Mouse (Mus musculus) cerebellum, adult 9-10 months (tissue): ENCODE data around the gene Map3k4.

Experiments used
- DNase-seq: peaks from one replicate; pipeline ENCODE4 v3.0.0; 2022

The Map3k4 gene

DNA sequence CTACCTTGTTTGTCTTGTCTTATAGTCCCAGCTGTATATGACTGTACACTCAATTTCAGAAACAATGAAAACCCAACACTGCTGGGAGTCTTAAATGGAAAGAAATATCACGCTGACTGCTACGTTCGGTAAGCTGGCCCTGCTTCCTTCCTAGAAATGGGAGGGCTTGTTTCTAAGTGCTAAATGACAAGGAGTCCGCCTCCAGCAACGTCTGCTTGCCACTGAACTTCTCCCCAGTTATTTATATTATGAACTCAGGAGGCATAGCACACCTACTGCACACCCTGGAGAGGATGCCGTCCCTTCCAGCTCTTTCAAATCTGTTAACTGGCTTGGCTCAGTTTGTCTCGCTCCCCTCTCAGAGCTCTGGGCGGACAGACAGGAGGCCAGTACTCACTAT is 105.2 kb downstream of the Map3k4 start:
- no peak for DNase-seq

DNA sequence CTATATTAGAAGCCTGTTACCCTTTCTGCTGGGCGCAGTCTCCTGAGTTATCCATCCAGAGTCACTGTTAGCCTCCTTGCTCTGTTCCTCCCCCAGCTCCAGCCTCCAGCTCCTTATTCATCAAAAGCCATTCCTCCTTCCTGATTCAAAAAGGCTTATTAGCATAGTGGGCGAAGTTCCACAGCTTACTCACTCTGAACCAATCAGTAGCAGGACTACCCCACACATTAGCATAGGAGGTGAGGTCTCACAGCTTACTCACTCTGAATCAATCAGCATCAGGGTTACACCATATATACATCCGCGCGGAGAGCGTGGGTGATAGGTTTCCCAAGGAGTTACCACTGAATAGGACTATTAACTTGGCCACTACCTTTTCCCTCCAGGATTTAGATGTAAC is 106.3 kb downstream of the Map3k4 start:
- DNase-seq = no peak

- no peak for DNase-seq
Observed at GRCm38 (mm10) chr17:12211890-12212289, 106.7 kb downstream of the Map3k4 start.

DNA sequence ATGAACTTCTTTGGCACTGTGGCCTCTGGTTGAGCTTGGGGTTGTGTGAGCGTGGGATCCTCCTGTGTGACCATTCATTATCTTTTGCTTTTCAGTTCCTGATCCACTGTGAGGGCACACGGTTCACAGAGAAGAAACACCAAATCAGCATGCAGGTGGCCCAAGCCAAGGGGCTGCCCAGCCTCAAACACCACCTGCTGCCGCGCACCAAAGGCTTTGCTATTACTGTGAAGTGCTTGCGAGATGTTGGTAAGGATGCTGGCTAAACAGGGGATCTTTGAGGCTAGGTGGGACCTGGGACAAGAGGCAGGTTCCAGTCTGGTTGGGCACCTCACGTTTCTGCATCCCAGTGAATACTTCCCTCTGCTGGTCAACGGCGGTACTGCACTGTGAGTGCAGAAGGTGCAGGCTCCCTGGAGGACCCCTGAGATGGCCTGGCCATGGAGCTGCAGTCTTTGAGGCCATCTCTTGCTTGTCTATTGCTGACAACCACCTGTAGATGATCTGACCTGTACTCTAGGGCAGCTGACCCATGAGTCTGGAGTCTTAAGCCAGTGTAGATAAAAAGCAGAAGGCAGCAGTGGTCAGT is 108.0 kb downstream of the Map3k4 start:
- peak; percentile 85 for DNase-seq

DNA sequence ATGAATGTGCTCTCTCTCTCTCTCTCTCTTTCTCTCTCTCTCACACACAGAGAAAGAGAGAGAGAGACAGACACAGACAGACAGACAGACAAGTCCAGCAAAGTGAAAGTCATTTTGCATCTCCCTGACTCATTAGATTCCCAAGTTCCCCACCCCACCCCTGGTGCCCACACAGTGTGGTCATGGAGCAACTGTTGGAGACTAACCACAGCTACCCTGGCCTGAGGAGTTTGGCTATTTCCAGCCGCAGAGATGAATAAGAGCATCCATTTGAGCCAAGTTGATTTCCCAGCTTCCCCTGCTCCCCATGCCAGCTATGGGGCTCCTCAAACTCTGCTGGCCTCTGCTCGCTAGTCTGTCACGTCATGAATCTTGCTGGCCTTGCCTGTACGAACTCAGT is 109.1 kb downstream of the Map3k4 start:
- no peak for DNase-seq

DNA sequence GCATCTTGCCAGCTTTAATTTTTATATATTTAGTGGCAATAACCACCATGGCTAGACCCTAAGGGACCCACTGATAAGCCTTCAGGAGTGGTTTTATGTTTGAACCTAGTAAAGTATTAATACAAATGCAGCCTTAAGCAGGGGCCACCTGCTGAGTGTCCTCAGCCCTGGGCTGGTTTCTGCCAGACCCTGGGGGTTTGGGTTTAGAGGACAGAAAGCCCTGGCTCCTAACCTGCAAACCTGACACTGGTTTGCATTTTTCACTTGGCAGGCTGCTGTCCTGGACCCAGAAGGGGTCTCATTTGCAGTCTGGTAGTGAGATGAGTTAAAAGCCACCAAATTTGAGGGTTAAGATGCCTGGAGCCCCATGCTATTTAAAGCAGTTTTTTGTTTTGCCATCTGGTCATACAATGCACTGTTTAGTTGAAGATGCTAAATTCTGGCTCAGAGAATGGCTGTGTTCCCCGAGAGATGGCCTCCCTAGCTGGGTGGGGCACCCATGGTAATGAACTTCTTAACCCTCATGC is 111.5 kb downstream of the Map3k4 start:
- no peak for DNase-seq

DNA sequence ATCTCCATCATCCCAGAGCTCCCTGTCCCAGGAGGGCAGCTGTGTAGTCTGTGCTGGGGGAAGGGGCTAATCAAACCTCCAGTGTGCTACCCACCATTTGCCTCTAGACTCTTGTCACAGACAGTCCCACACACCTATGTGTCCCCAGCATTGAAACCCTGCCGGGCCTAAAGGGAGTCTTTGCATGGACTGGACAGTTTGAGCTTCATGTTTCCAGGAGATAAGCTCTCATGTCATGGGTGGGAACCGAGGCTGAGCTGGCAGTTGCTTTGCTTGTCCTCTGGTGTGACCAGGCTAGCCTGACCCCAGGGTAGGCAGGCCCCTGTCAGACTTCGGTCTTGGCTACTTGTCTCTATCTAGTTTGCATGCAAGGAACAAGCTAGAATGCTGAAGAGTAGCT is 112.3 kb downstream of the Map3k4 start:
- DNase-seq = no peak

DNA sequence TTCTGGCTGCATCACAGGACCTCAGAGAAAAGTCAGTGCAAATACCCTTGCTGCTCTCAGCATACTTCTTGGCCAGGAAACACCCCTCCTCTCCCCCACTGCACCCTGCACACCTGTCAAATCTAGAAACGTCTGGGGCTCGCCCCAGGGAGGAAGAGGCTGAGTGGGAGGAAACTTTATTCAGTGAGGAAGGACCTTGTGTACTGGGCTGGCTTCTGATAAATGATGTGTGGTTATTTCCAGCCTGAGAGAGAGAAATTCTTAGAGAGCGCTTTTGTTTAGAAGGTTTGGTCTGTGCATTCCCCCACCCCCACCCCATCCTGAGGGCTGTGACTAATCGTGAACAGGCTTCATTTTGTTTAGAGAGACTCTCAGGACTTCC is 112.9 kb downstream of the Map3k4 start:
- DNase-seq = no peak

DNA sequence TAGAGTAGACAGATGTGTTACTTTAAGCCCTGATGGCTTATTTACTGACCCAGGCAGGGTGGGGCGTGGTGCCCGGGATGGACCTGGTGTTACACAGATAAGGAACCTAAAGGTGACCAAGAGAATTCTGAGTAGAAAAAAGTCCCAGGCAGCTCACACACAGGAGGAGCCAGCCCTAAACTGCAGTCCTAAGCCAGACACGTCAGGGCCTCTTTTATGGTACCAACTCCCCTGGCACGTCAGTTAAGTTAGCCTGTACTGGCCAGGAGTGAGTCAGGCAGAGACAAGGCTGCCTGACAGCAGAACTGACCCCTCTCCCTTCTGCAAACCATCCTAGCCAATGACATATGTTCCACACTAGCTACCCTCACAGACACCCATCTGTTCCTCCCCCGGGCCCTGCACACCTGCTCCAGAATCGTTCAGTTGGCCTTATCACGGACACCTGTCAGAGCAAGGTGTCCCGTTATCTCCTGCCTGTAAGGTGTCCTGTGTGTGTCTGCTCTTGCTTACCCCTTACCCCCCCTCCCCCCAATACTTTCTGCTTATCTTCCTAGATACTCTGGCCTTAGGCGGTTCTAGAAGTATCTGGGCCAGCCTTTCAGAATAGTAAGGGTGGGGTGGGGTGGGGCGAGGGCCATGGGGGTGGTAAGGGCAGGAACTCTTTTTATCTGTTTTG is 113.4 kb downstream of the Map3k4 start:
- no peak for DNase-seq

DNA sequence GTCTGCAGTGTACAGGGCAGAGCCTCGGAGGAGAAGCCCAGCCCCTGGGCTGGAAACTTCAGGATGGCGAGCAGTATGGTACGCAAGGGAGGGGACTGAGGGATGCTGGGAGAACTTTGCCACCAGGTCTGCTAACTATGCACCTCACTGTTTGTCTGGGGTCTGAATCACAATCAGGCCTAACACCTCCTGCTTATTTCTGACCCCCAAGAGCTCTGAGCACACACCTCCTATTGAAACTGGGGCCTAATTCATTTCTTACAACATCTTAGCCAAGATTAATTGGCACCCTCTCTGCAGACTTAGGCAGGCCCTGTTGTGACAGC is 113.9 kb downstream of the Map3k4 start:
- no peak for DNase-seq

- no peak for DNase-seq
Observed at GRCm38 (mm10) chr17:12204246-12204645, 114.3 kb downstream of the Map3k4 start.

- DNase-seq = peak; percentile 62
Observed at GRCm38 (mm10) chr17:12203414-12203897, 115.1 kb downstream of the Map3k4 start.

DNA sequence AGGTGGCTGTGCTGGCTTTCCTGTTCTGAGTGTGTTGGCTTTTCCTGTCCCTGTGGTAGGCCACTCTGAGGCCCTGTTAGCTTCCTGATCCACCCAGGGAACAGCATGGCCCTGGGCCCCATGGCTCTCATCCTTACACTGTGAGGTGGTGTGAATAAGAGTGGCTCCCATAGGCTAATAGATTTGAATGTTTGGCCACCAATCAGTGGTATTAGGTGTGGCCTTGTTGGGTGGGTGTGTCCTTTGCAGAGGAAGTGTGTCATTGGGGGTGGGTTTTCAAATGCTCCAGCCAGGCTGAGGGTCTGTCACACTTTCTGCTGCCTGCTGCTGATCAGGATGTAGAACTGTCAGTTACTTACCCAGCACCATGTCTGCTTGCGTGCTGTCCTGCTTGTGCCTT is 117.5 kb downstream of the Map3k4 start:
- DNase-seq = no peak

DNA sequence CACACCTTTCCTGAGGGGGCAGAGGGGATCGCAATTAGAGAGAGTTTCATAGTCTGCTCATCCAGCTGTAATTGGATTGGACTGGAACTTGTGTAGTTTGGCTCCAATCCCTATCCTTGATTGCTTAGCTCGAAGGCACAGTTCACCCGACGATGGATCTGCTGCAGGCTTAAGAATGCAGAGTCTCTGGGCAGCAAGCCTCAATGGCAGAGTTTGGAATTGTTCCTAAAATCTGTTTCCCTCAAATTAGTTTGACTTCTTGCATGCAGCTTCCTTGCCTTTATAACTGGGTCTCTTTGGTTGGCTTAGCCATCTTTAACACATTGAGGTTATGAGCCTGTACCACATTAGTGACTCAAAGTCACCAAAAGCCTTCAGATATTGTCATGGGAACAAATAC is 118.7 kb downstream of the Map3k4 start:
- no peak for DNase-seq

DNA sequence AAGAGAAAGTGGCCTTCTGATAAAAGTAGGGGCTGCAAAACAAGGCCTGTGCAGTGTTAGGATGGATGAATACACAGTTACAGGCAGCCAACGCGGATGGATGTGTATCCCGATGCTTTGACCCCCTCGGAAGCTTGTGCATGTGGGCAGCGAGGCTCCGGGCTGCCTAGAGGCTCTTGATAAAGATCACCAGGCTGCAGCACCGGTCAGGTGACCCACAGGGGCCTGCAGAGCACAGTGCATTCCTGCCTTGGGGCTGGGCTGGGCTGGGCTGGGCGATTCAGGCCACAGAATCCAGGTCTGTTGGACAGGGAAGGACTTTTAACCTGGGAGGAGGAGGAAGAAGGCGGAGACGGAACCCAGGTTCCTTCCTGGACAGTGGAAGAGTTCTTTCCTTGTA is 123.0 kb downstream of the Map3k4 start:
- no peak for DNase-seq

DNA sequence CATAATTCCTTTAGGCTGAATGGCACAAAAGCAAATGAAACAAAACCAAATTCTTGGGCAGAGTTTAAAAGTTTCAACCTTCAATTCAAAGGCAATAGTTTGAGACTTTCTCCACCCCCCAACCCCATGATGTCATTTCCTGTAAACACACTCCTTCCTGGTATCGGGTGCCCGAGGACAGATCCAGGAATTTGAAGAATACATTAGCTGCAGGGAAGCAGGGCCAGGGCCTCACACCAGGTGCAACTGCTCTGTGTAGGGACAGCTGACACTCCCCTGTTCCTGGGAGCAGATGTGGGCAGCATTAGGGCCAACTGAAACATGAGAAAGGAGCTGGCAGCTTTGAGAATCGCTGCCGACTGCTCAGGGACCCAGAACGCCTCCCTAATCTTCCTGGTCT is 123.5 kb downstream of the Map3k4 start:
- no peak for DNase-seq

GRCm38 (mm10) chr17:12187782-12188181 is 130.8 kb downstream of the Map3k4 start:
- DNase-seq = no peak

DNA sequence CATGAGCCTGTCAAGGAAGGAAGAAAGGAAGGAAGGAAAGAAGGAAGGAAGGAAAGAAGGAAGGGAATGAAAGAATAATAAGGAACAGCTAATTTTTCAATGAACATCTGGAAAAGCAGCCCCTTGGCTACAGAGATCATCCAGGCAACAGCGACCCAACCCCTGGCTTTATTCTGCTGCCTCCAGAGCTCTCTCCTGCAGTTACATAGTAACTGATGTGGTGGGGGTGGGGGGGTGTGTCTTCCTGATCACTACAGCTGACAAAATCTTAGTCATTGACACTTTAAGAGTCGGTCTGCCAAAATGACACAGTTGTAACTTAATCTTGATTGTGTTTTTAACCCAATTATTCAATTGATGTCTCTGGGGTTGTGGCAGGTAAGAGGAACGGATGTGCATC is 132.3 kb downstream of the Map3k4 start:
- DNase-seq = no peak

- DNase-seq = no peak
Observed at GRCm38 (mm10) chr17:12185855-12186254, 132.7 kb downstream of the Map3k4 start.

- no peak for DNase-seq
Observed at GRCm38 (mm10) chr17:12184283-12184682, 134.3 kb downstream of the Map3k4 start.

DNA sequence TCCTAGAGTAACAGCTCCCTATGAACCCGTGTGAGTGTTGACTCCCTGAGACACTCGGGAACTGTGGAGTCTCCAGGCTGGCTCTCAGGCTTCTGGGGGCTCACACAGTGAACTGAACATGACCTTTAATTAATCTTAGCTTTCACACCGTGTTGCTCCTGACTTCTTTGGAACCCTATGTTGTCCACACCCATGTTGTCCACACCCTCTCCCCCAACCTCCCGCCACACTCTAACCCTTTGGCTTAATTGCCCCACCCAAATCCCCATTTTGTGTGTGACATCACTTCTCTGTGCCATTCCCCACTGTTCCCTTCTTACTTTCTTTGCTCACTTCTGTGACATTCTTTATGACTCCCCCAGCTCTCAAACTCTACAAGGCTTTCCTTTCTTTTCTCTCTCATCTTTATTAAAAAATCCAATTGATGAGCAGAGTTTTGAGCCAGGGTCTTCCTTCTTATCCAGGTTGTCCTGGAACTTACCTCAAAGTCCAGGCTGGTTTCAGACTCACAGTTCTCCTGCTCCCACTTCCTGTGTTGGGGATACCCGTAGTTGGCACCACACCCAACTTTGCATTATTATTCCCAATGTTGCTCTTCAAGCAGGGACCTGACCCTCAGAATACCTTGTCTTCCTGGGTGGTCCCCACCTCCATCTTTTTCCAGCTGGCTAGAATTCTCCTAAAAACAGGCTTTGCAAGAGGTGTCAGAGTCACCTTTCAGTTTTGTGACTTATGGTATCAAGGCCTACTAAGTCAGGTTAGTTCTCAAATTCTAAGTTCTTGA is 135.7 kb downstream of the Map3k4 start:
- no peak for DNase-seq

DNA sequence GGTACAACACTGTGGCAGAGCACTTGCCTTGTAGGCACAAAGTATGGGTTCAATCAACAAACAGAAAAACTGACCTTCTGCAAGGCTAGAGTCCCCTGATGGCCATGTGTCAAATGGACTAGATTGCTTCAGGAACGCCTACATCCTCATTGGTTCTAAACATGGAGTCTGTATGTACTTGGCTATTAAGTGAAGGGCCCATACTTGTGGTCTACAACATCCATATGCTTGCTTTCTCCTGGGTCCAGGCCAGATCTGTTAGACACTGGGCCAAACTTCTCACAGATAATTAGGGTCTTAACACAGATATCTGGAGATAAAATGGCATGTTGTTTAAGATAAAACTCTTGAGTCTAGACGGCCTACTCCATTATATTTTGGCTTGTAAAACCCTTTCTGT is 138.8 kb downstream of the Map3k4 start:
- DNase-seq = no peak

GRCm38 (mm10) chr17:12179339-12179738 is 139.3 kb downstream of the Map3k4 start:
- DNase-seq = no peak
